Mouse (Mus musculus) heart, embryonic 13.5 days (tissue): ENCODE measurements around the gene Akap3. TPM values are rescaled to one million over a fixed set of nuclear protein-coding genes. Genes with fewer than 3 reads are reported as not detected.

Experiments used
- ATAC-seq: fragments of 200-750 bp; cut with Nextera tagmentation; 2 replicates; pipeline ENCODE4 v1.8.0; 2017; ENCODE audit warnings: moderate TSS enrichment; ENCODE audit not compliant: insufficient number of reproducible peaks, low FRiP score, low TSS enrichment; ENCODE audit errors: extremely low read depth
- H3K27ac ChIP-seq: fragments of 300-500 bp; sonication (generic); replicated peaks from 2 replicates; pipeline ENCODE4 v1.5.1; 2015; ENCODE audit warnings: moderate library complexity, mild to moderate bottlenecking, inconsistent platforms
- H3K27me3 ChIP-seq: fragments of 300-500 bp; sonication (generic); replicated peaks from 2 replicates; pipeline ENCODE4 v1.6.1; 2015; ENCODE audit warnings: mild to moderate bottlenecking, inconsistent platforms
- H3K36me3 ChIP-seq: fragments of 300-500 bp; sonication (generic); 2 replicates; pipeline ENCODE4 v1.6.1; 2015; ENCODE audit warnings: mild to moderate bottlenecking, inconsistent platforms
- H3K4me1 ChIP-seq: fragments of 300-500 bp; sonication (generic); 2 replicates; pipeline ENCODE4 v1.6.1; 2015; ENCODE audit warnings: inconsistent platforms
- H3K4me2 ChIP-seq: fragments of 300-500 bp; sonication (generic); 2 replicates; pipeline ENCODE4 v1.6.1; 2015; ENCODE audit warnings: inconsistent platforms, mild to moderate bottlenecking, moderate library complexity
- H3K4me3 ChIP-seq: fragments of 300-500 bp; sonication (generic); 2 replicates; pipeline ENCODE4 v1.5.1; 2015; ENCODE audit warnings: moderate library complexity, mild to moderate bottlenecking, inconsistent platforms
- H3K9ac ChIP-seq: fragments of 300-500 bp; sonication (generic); 2 replicates; pipeline ENCODE4 v1.6.1; 2015; ENCODE audit warnings: inconsistent platforms, mild to moderate bottlenecking, moderate library complexity
- H3K9me3 ChIP-seq: fragments of 300-500 bp; sonication (generic); 2 replicates; pipeline ENCODE4 v1.6.1; 2016; ENCODE audit warnings: inconsistent platforms
- WGBS: fragments of 180-500 bp; shearing (Covaris S2); methylation state at CpG from one replicate; pipeline ENCODE4 v1.1.7; 2015; ENCODE audit warnings: mixed read lengths; 5-methylcytosine and 5-hydroxymethylcytosine counted together
- polyA plus RNA-seq: library from polyadenylated mRNA; unstranded; fragments of >200 nt; fragmentation: Nextera tagmentation; extraction: Ambion mirVana; gene quantifications from 2 replicates; pipeline ENCODE4 v1.2.1, GENCODE M21; 2015

The Akap3 gene
- polyA plus RNA-seq, 1 experiment from 2014 or later = not detected

GRCm38 (mm10) chr6:126907378-126907777 is 54.5 kb downstream of the Akap3 start:
- H3K4me1 ChIP-seq = no peaks in the 10 kb centered on the region
- no peak for ATAC-seq
- no peak overlapping the region for H3K4me2 ChIP-seq
- H3K9ac ChIP-seq = no peak overlapping the region
- no peak overlapping the region for H3K27ac ChIP-seq
- no peaks in the 10 kb centered on the region; the same call in 1 of the 2 replicates for H3K27me3 ChIP-seq
- H3K4me3 ChIP-seq = no peak overlapping the region
- no peaks in the 10 kb centered on the region for H3K36me3 ChIP-seq
- no peaks in the 10 kb centered on the region for H3K9me3 ChIP-seq
- WGBS = 64% methylated on average over 4 of the region's 5 CpGs

- Histone ChIP-seq H3K4me2 (no peak overlapping the region), H3K36me3 (no peaks in the 10 kb centered on the region), H3K4me3 (no peak overlapping the region), H3K27ac (no peak overlapping the region), H3K9ac (no peak overlapping the region), H3K27me3 (no peaks in the 10 kb centered on the region; the same call in 1 of the 2 replicates), H3K4me1 (no peaks in the 10 kb centered on the region), H3K9me3 (no peaks in the 10 kb centered on the region)
- no peak for ATAC-seq
- WGBS = 42% methylated on average over 3 of the region's 3 CpGs
Measured at GRCm38 (mm10) chr6:126907876-126908275, 55.0 kb downstream of the Akap3 start.

- peaks cover 5% of the 10 kb centered on the region; the same call in 1 of the 2 replicates for H3K27me3 ChIP-seq
- no peak overlapping the region for H3K4me2 ChIP-seq
- H3K9ac ChIP-seq = no peak overlapping the region
- no peak overlapping the region for H3K27ac ChIP-seq
- no peak for ATAC-seq
- 46% methylated on average over 4 of the region's 4 CpGs for WGBS
- no peaks in the 10 kb centered on the region for H3K4me1 ChIP-seq
- no peaks in the 10 kb centered on the region for H3K36me3 ChIP-seq
- H3K9me3 ChIP-seq = no peaks in the 10 kb centered on the region
- no peak overlapping the region for H3K4me3 ChIP-seq
Measured at GRCm38 (mm10) chr6:126910727-126911126, 57.8 kb downstream of the Akap3 start.

- Histone ChIP-seq H3K27ac (no peak overlapping the region), H3K27me3 (peaks cover 5% of the 10 kb centered on the region; the same call in 1 of the 2 replicates), H3K4me1 (no peaks in the 10 kb centered on the region), H3K9me3 (no peaks in the 10 kb centered on the region), H3K4me2 (no peak overlapping the region), H3K36me3 (no peaks in the 10 kb centered on the region), H3K9ac (no peak overlapping the region), H3K4me3 (no peak overlapping the region)
- WGBS = 74% methylated on average over 5 of the region's 5 CpGs
- ATAC-seq = no peak
Measured at GRCm38 (mm10) chr6:126914928-126915327, 62.0 kb downstream of the Akap3 start.

GRCm38 (mm10) chr6:126921111-126921881 is 68.4 kb downstream of the Akap3 start, which contains the start of gene Dyrk4:
Dyrk4 (minus strand) TSS chr6:126921839.
- peaks cover 9% of the 10 kb centered on the region for H3K4me1 ChIP-seq
- peak within 1 kb of the TSS; percentile 38 for H3K4me3 ChIP-seq
- H3K27me3 ChIP-seq = no peaks in the 10 kb centered on the region
- peak within 1 kb of the TSS; percentile 65 for H3K4me2 ChIP-seq
- no peaks in the 10 kb centered on the region for H3K9me3 ChIP-seq
- H3K27ac ChIP-seq = no peak within 1 kb of the TSS
- H3K9ac ChIP-seq = peak within 1 kb of the TSS; percentile 64
- peaks cover 43% of the 10 kb centered on the region for H3K36me3 ChIP-seq
- 0 out of 2 replicates have a peak, but pooled peaks have one; percentile 31 for ATAC-seq
- 9% methylated on average over 21 of the region's 21 CpGs for WGBS

Other genes with a start within 250 kb of the Akap3 start
- 0.10 and 0.23 TPM in 2 replicates for gene Kcna1, start 206.7 kb upstream of the Akap3 start, polyA plus RNA-seq
- 0.61 and 1.4 TPM in 2 replicates for gene Kcna6, start 112.4 kb upstream of the Akap3 start, polyA plus RNA-seq
- gene Ndufa9, start 4.0 kb upstream of the Akap3 start, polyA plus RNA-seq = 329 and 372 TPM in 2 replicates
- gene Dyrk4, start 68.7 kb downstream of the Akap3 start, polyA plus RNA-seq = not detected in 2 replicates
- gene Rad51ap1, start 86.5 kb downstream of the Akap3 start, polyA plus RNA-seq = 28.0 and 34.4 TPM in 2 replicates
- gene D6Wsu163e, start 86.9 kb downstream of the Akap3 start, polyA plus RNA-seq = 12.5 and 13.7 TPM in 2 replicates
- gene Fgf6, start 162.5 kb downstream of the Akap3 start, polyA plus RNA-seq = 0.17 TPM in 1 of 2 replicates, not detected in the other
- gene Fgf23, start 219.8 kb downstream of the Akap3 start, polyA plus RNA-seq = 0.23 and 0.31 TPM in 2 replicates